Mouse (Mus musculus) heart, postnatal 0 days (tissue): Measurements from ENCODE around the gene Hoxd8. TPM values are rescaled to one million over a fixed set of nuclear protein-coding genes. Genes with fewer than 3 reads are reported as not detected.

Source experiments
- ATAC-seq: fragments of 200-750 bp; cut with Nextera tagmentation; 2 replicates; pipeline ENCODE4 v1.8.0; 2017; ENCODE audit warnings: low read depth, moderate number of reproducible peaks, moderate library complexity; ENCODE audit not compliant: insufficient read depth
- DNase-seq: peaks from one replicate; pipeline ENCODE4 v3.0.0-alpha.2; 2016; ENCODE audit warnings: low spot score
- H3K27ac ChIP-seq: fragments of 300-500 bp; sonication (generic); 2 replicates; pipeline ENCODE4 v1.5.1; 2014; ENCODE audit warnings: low read depth, mild to moderate bottlenecking
- H3K27me3 ChIP-seq: fragments of 300-500 bp; sonication (generic); 2 replicates; pipeline ENCODE4 v1.6.1; 2014; ENCODE audit warnings: low read length, mixed read lengths; ENCODE audit not compliant: control insufficient read depth, insufficient read depth
- H3K36me3 ChIP-seq: fragments of 300-500 bp; sonication (generic); replicated peaks from 2 replicates; pipeline ENCODE4 v1.6.1; 2014; ENCODE audit warnings: low read length, mixed read lengths; ENCODE audit not compliant: control insufficient read depth, insufficient read depth
- H3K4me1 ChIP-seq: fragments of 300-500 bp; sonication (generic); 2 replicates; pipeline ENCODE4 v1.6.1; 2014; ENCODE audit warnings: antibody characterized with exemption; ENCODE audit not compliant: control insufficient read depth, insufficient read depth
- H3K4me2 ChIP-seq: fragments of 300-500 bp; sonication (generic); 2 replicates; pipeline ENCODE4 v1.6.1; 2014; ENCODE audit warnings: low read depth, mild to moderate bottlenecking, low read length, moderate library complexity
- H3K4me3 ChIP-seq: fragments of 300-500 bp; sonication (generic); 2 replicates; pipeline ENCODE4 v1.5.1; 2014; ENCODE audit warnings: low read depth, low read length
- H3K9ac ChIP-seq: fragments of 300-500 bp; sonication (generic); replicated peaks from 2 replicates; pipeline ENCODE4 v1.6.1; 2014; ENCODE audit warnings: low read depth, low read length, mixed read lengths
- H3K9me3 ChIP-seq: fragments of 300-500 bp; sonication (generic); replicated peaks from 2 replicates; pipeline ENCODE4 v1.6.1; 2016; ENCODE audit warnings: low read length; ENCODE audit not compliant: control insufficient read depth
- CTCF ChIP-seq: IDR thresholded peaks from 2 replicates; pipeline ENCODE4 v1.5.1; 2016; ENCODE audit warnings: antibody characterized with exemption, control low read depth, low read depth
- EP300 ChIP-seq: IDR thresholded peaks from 2 replicates; pipeline ENCODE4 v1.6.1; 2016; ENCODE audit warnings: antibody characterized with exemption, low read depth
- WGBS: fragments of 180-500 bp; shearing (Covaris S2); extraction: QIAGEN DNeasy Blood & Tissue Kit; methylation state at CpG from one replicate; pipeline ENCODE4 v1.1.7; 2014; 5-methylcytosine and 5-hydroxymethylcytosine counted together
- polyA plus RNA-seq: library from polyadenylated mRNA; unstranded; fragments of >200 nt; fragmentation: Nextera tagmentation; extraction: Ambion mirVana; gene quantifications from 2 replicates; pipeline ENCODE4 v1.2.1, GENCODE M21; 2015
- total RNA-seq: library from RNA; depleted of rRNA; stranded (reverse); fragments of >200 nt; gene quantifications from 2 replicates; pipeline ENCODE4 v1.2.3, GENCODE M21; 2014; ENCODE audit warnings: low replicate concordance

Hoxd8 gene
- total and polyA plus RNA-seq, 2 experiments from 2014 or later: 0.23 to 1.5 TPM

DNA sequence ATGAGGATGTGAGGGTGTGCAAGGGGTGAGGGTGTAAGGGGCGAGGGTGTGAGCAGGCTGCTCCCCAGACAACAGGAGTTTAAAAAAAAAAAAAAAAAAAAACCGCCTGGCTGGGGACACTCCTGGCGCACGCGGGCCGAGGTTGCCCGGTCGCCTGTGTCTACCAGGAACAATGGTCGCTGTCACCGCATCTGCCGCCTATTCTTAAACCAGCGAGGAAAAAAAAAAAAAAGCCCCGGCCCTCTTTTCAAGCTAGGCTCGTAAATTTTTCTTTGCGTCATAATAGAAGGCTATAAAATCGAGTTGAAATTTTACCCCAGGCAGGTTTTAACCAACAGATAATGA is 28.9 kb downstream of the Hoxd8 start:
- ATAC-seq (no peak), DNase-seq (no peak)
- no peak overlapping the region; the same call in 1 of the 2 replicates for H3K4me3 ChIP-seq
- 3% methylated on average over 16 of the region's 16 CpGs for WGBS
- no peak for TF ChIP-seq CTCF
- no peak for TF ChIP-seq EP300
- no peaks in the 10 kb centered on the region for H3K4me1 ChIP-seq
- H3K9me3 ChIP-seq: no peaks in the 10 kb centered on the region
- H3K4me2 ChIP-seq: peak overlapping the region; percentile 23; the same call in 1 of the 2 replicates
- no peak overlapping the region for H3K9ac ChIP-seq
- no peak overlapping the region for H3K27ac ChIP-seq
- peaks cover 98% of the 10 kb centered on the region for H3K27me3 ChIP-seq
- H3K36me3 ChIP-seq: no peaks in the 10 kb centered on the region

DNA sequence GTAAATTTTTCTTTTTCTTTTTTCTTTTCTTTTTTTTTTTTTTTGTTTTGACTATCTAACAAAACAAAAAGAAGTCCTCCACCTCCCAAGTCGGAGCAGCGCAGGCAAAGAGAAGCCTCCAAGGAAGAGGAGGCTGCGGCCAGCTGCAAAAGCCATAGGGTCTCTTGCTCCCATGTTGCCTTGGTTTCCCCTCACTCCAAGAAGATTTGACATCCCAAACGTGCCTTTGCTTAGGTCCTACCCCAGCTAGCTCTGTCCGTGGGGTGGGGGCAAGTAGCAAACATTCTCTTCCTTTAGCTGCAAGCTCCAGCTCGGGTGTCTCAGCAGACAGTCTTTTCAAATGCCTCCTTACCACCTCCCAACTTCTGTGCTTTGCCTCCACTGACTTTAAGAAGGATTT is 29.4 kb downstream of the Hoxd8 start:
- ATAC-seq: no peak
- Histone ChIP-seq H3K4me2 (no peak overlapping the region), H3K9ac (no peak overlapping the region), H3K27me3 (peaks cover 98% of the 10 kb centered on the region), H3K4me1 (no peaks in the 10 kb centered on the region), H3K27ac (no peak overlapping the region), H3K4me3 (no peak overlapping the region), H3K36me3 (no peaks in the 10 kb centered on the region), H3K9me3 (no peaks in the 10 kb centered on the region)
- no peak for DNase-seq
- TF ChIP-seq EP300 (no peak), CTCF (no peak)
- 4% methylated on average over 6 of the region's 6 CpGs for WGBS

DNA sequence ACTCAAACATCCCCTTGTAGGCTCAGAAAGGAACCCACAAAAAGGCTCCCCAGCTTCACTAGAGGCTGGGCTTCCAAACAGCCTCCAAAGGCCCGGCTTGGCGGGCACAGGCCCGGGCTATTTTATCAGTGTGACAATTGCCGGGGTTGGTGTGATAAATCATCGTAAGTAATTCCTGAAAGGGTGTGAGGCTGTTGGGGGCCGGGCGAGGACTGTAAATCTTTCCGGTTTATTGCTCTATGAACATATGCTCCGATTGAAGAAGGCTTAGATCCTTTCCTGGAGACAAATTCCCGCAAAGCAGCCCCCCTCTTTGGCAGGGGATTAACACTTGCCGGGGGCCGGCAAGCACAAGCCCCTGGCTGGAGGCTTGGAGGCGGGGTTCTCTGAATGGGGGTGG is 30.0 kb downstream of the Hoxd8 start:
- TF ChIP-seq EP300 (no peak), CTCF (no peak)
- Histone ChIP-seq H3K9ac (no peak overlapping the region), H3K4me1 (no peaks in the 10 kb centered on the region), H3K27me3 (peaks cover 98% of the 10 kb centered on the region), H3K9me3 (no peaks in the 10 kb centered on the region), H3K4me3 (no peak overlapping the region), H3K36me3 (no peaks in the 10 kb centered on the region), H3K27ac (no peak overlapping the region), H3K4me2 (no peak overlapping the region)
- 7% methylated on average over 13 of the region's 13 CpGs for WGBS
- ATAC-seq: no peak
- no peak for DNase-seq

DNA sequence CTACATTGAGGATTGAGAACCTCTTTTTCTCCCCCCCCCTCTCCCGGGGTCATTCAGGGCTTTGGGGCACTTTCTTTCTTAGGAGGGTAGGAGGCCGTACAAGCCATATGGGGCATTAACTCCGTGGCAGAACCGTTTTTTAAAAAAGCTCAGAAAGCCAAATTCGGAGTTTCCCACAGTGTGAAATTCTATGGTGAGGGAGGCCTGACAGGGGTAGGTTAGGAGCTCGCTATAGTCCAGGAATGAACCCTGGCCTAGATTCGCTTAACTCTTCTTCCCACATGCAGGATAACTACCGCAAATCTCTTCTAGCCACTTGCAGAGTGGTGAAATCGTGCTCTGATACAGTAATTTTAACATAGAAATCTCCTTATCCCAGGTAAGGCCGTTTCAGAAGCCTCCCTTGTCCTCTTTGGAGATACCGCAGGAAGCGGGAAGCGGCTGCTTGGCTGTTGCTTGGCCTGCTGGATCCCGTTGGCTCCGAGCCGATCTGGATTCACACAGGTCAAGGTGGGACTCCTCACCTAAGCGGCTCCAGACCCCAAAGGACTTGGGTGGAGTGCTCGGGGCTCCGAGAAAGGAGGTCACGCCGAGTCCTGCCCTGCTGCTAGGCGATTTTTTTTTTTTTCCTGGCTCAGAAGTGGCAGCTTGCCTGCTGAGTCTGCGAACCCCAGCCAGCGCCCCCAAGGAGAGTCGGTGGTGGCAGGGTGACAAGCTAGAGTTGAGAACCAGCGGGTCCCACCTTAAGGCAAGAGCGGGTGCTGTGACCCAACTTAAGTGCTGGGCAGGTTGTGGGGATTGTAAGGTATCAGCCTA is 30.8 kb downstream of the Hoxd8 start:
- Histone ChIP-seq H3K27me3 (peaks cover 100% of the 10 kb centered on the region), H3K9me3 (no peaks in the 10 kb centered on the region), H3K4me1 (no peaks in the 10 kb centered on the region), H3K4me3 (no peak overlapping the region), H3K27ac (no peak overlapping the region), H3K9ac (no peak overlapping the region), H3K4me2 (no peak overlapping the region), H3K36me3 (no peaks in the 10 kb centered on the region)
- WGBS: 6% methylated on average over 27 of the region's 27 CpGs
- ATAC-seq: no peak
- no peak for TF ChIP-seq CTCF
- no peak for DNase-seq

GRCm38 (mm10) chr2:74735851-74736687 is 31.7 kb downstream of the Hoxd8 start:
- 1% methylated on average over 42 of the region's 42 CpGs for WGBS
- no peaks in the 10 kb centered on the region for H3K4me1 ChIP-seq
- H3K9me3 ChIP-seq: no peaks in the 10 kb centered on the region
- peaks cover 99% of the 10 kb centered on the region for H3K27me3 ChIP-seq
- no peak for TF ChIP-seq CTCF
- TF ChIP-seq EP300: no peak
- H3K36me3 ChIP-seq: no peaks in the 10 kb centered on the region
- H3K4me2 ChIP-seq: peak overlapping the region; percentile 6
- no peak overlapping the region for H3K9ac ChIP-seq
- DNase-seq (no peak), ATAC-seq (no peak)
- peak overlapping the region; percentile 16 for H3K4me3 ChIP-seq
- H3K27ac ChIP-seq: no peak overlapping the region
